16 mouse cellular contexts compared by ENCODE assay signal in the genomic region with DNA sequence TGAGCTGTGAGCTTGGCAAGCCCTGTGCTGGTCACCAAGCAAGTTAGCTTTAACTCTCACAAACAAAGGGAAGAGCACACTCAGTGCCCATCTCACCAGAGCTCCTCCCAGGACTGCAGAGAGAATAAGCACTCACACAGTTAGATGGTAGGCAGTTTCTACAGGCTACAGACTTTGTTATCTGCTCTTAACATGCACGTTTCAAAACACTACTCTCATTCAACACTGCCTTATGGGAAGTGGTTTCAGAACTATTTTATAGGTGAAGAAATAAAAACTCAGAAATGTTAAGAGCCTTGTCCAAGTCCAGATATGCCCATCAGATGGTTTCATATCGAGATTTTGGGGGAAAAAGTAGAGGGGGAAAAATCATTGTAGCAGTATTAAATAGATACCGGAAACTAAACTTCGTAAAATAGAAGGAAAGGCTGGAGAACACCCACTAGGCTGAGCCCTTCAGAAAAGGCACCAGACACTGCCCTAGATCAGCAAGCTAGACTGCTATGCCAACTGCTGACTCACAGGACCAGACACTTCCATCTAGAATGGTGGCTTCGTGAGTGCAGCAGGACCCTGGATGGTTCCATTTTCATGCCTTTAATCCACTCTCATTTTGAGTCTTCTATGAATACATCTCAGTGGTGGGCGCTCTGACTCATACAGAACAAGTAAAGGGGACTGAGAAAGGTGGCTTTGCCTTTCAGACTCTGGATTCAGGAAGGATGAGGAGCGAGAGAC. TPM values are rescaled to one million over a fixed set of nuclear protein-coding genes. Genes with fewer than 3 reads are reported as not detected.
A peak's percentile ranks its signal among the peaks of the same experiment; 100 is the strongest.
DNase-seq lines count a peak whose midpoint lies in the region; ATAC-seq and TF ChIP-seq lines count a peak whose summit lies in the region.
"Had no signal": no experiment of that assay in that cellular context is flagged by ENCODE, and none has a peak within 500 bp of the region (broad histone marks: within the 10 kb centered on the region; RNA-seq: fewer than 3 reads in every experiment).

No protein-coding gene starts in this region.

- 43% methylated on average over 7 of the region's 7 CpGs for WGBS in liver, embryonic 15.5 days (ENCODE audit: insufficient replicate concordance)
- WGBS in lung, postnatal 0 days, result 73% methylated on average over 7 of the region's 7 CpGs

- H3K27ac ChIP-seq in liver, embryonic 15.5 days (replicated peaks), result peak overlapping the region; percentile 89
- H3K27ac ChIP-seq in lung, postnatal 0 days (ENCODE audit: low read length), result no peak overlapping the region
- H3K27ac ChIP-seq: embryonic facial prominence, embryonic 10.5 days; kidney, postnatal 0 days; neural tube, embryonic 12.5 days had no signal

- H3K4me2 ChIP-seq in liver, embryonic 15.5 days, result peak overlapping the region; percentile 59
- no peak overlapping the region for H3K4me2 ChIP-seq in lung, postnatal 0 days (replicated peaks; ENCODE audit: low read depth, low read length)
- H3K4me2 ChIP-seq: heart, embryonic 11.5 days; neural tube, embryonic 12.5 days had no signal

- no peaks in the 10 kb centered on the region for H3K36me3 ChIP-seq in erythroblast, embryonic 14.5 days (ENCODE audit: control insufficient read depth)
- no peaks in the 10 kb centered on the region for H3K36me3 ChIP-seq in liver, embryonic 15.5 days (replicated peaks)
- no peaks in the 10 kb centered on the region for H3K36me3 ChIP-seq in lung, postnatal 0 days (ENCODE audit: insufficient read depth, low read length)
- H3K36me3 ChIP-seq: embryonic facial prominence, embryonic 10.5 days; neural tube, embryonic 12.5 days had no signal

- TF ChIP-seq CTCF in lung, postnatal 0 days (IDR thresholded peaks at IDR 0.05), result no peak

- peaks cover 45% of the 10 kb centered on the region for H3K4me1 ChIP-seq in erythroblast, embryonic 14.5 days (ENCODE audit: control insufficient read depth)
- peaks cover 52% of the 10 kb centered on the region for H3K4me1 ChIP-seq in liver, embryonic 15.5 days (replicated peaks)
- no peaks in the 10 kb centered on the region for H3K4me1 ChIP-seq in lung, postnatal 0 days (ENCODE audit: insufficient read depth, low read depth, low read length)
- H3K4me1 ChIP-seq: embryonic facial prominence, embryonic 10.5 days; neural tube, embryonic 12.5 days had no signal

- H3K9me3 ChIP-seq in erythroblast, embryonic 14.5 days (ENCODE audit: control insufficient read depth, low read length), result no peaks in the 10 kb centered on the region
- no peaks in the 10 kb centered on the region for H3K9me3 ChIP-seq in liver, embryonic 15.5 days (replicated peaks)
- no peaks in the 10 kb centered on the region for H3K9me3 ChIP-seq in lung, postnatal 0 days (ENCODE audit: low read length)
- H3K9me3 ChIP-seq: embryonic facial prominence, embryonic 10.5 days; neural tube, embryonic 12.5 days had no signal

- H3K4me3 ChIP-seq in erythroblast, embryonic 14.5 days (replicated peaks), result peak overlapping the region; percentile 53
- peak overlapping the region; percentile 47 for H3K4me3 ChIP-seq in liver, embryonic 15.5 days (replicated peaks)
- H3K4me3 ChIP-seq in lung, postnatal 0 days (ENCODE audit: low read depth, low read length), result no peak overlapping the region
- H3K4me3 ChIP-seq: embryonic facial prominence, embryonic 10.5 days; neural tube, embryonic 12.5 days had no signal

- peak; percentile 94 for ATAC-seq in liver, embryonic 15.5 days (ENCODE audit: insufficient read depth)
- ATAC-seq in lung, postnatal 0 days, result no peak

- no peak for TF ChIP-seq EP300 in lung, postnatal 0 days (IDR thresholded peaks at IDR 0.05)

- H3K9ac ChIP-seq in liver, embryonic 15.5 days, result peak overlapping the region; percentile 52
- no peak overlapping the region for H3K9ac ChIP-seq in lung, postnatal 0 days (replicated peaks; ENCODE audit: low read depth)
- H3K9ac ChIP-seq: neural tube, embryonic 12.5 days had no signal

- H3K27me3 ChIP-seq in erythroblast, embryonic 14.5 days (ENCODE audit: control insufficient read depth), result no peaks in the 10 kb centered on the region
- H3K27me3 ChIP-seq in liver, embryonic 15.5 days, result no peaks in the 10 kb centered on the region
- H3K27me3 ChIP-seq in lung, postnatal 0 days (replicated peaks; ENCODE audit: insufficient read depth, low read length), result no peaks in the 10 kb centered on the region
- H3K27me3 ChIP-seq: neural tube, embryonic 12.5 days had no signal

- peak; percentile 45 for DNase-seq in right cerebral cortex, adult 18-20 months
- no peak for DNase-seq in right cerebral cortex, postnatal 4 days
- peak; percentile 79 for DNase-seq in MEL-GATA-1-ER (ENCODE audit: extremely low read depth, low read depth)
- no peak for DNase-seq in lung, postnatal 4 days
- DNase-seq in cerebellum, postnatal 25 days, result no peak
- no peak for DNase-seq in lung, postnatal 0 days (ENCODE audit: low spot score)
- DNase-seq: adrenal gland, postnatal 25 days; cerebellum, postnatal 14 days; gastrocnemius, postnatal 25 days; lung, adult 18-20 months had no signal

RNA-seq across cellular contexts. Expression of gene Serbp1, which starts 51.3 kb away (rescaled TPM):
- 147 and 191 TPM in 2 replicates for polyA plus RNA-seq in erythroblast, embryonic 14.5 days (2012)
- 215 and 231 TPM in 2 replicates for polyA plus RNA-seq in liver, embryonic 15.5 days (2015; fragmentation: Nextera tagmentation; extraction: Ambion mirVana)
- polyA plus RNA-seq in lung, postnatal 0 days (2015; fragmentation: Nextera tagmentation; extraction: Ambion mirVana), result 175 and 194 TPM in 2 replicates

Comparison
In these comparisons a context has a peak if more than half of its experiments do, and no peak if none do; other contexts are left out.
1. DNase-seq: peak in right cerebral cortex, adult 18-20 months (single experiment) and MEL-GATA-1-ER (single experiment); none in right cerebral cortex, postnatal 4 days (single experiment), lung, postnatal 4 days (0 of 2), cerebellum, postnatal 25 days (0 of 2) and lung, postnatal 0 days (single experiment).